Mouse (Mus musculus): ENCODE data around the gene Ccdc124. TPM values are rescaled to one million over a fixed set of nuclear protein-coding genes. Genes with fewer than 3 reads are reported as not detected.
"Not testable (repeated sequence)": the region's sequence is repeated elsewhere in the genome, so short reads cannot be mapped to it uniquely, and the experiment has no call there.

Ccdc124 gene
- total and polyA plus RNA-seq, 2 experiments = 22.1 to 34.4 TPM

GRCm38 (mm10) chr8:70897681-70898413 lies 24.1 kb upstream of the Ccdc124 start:
- Histone ChIP-seq H3K79me2 (ENCODE audit: control insufficient read depth, insufficient read depth, low read length) (peaks cover 10% of the 10 kb centered on the region; the same call in 1 of the 2 replicates), H3K36me3 (ENCODE audit: control insufficient read depth, insufficient read depth, low read length) (peaks cover 13% of the 10 kb centered on the region), H3K4me3 (ENCODE audit: insufficient read depth, low read depth, low read length) (peak overlapping the region; percentile 55), H3K9ac (ENCODE audit: low read depth, low read length) (peak overlapping the region; percentile 37), H3K4me1 (ENCODE audit: control insufficient read depth, insufficient read depth, low read length) (peaks cover 5% of the 10 kb centered on the region), H3K27me3 (ENCODE audit: control insufficient read depth, insufficient read depth, low read length) (no peaks in the 10 kb centered on the region; the same call in 1 of the 2 replicates), H3K27ac (replicated peaks; ENCODE audit: insufficient read depth, low read depth, low read length) (peak overlapping the region; percentile 49)
- TF ChIP-seq POLR2A (IDR thresholded peaks at IDR 0.05; ENCODE audit: extremely low read depth, insufficient read depth, low read length) (no peak), CTCF (IDR thresholded peaks at IDR 0.05; ENCODE audit: low read depth, low read length) (peak; percentile 98)
- DNase-seq (ENCODE audit: extremely low read depth, low read depth, low spot score) = peak; percentile 53
- WGBS = under 1% methylated on average over 20 of the region's 20 CpGs

- H3K4me3 ChIP-seq (ENCODE audit: insufficient read depth, low read depth, low read length) = peak within 1 kb of the TSS; percentile 87
- H3K36me3 ChIP-seq (ENCODE audit: control insufficient read depth, insufficient read depth, low read length) = peaks cover 13% of the 10 kb centered on the region
- under 1% methylated on average over 60 of the region's 60 CpGs for WGBS
- DNase-seq (ENCODE audit: extremely low read depth, low read depth, low spot score) = peak; percentile 99
- peak; percentile 91 for TF ChIP-seq POLR2A (IDR thresholded peaks at IDR 0.05; ENCODE audit: extremely low read depth, insufficient read depth, low read length)
- peak; percentile 13; the same call in 1 of the 2 replicates for TF ChIP-seq CTCF (IDR thresholded peaks at IDR 0.05; ENCODE audit: low read depth, low read length)
- H3K27ac ChIP-seq (replicated peaks; ENCODE audit: insufficient read depth, low read depth, low read length) = peak within 1 kb of the TSS; percentile 84
- H3K9ac ChIP-seq (ENCODE audit: low read depth, low read length) = peak within 1 kb of the TSS; percentile 97
- H3K4me1 ChIP-seq (ENCODE audit: control insufficient read depth, insufficient read depth, low read length) = peaks cover 5% of the 10 kb centered on the region
- H3K27me3 ChIP-seq (ENCODE audit: control insufficient read depth, insufficient read depth, low read length) = peaks cover 6% of the 10 kb centered on the region; the same call in 1 of the 2 replicates
- H3K79me2 ChIP-seq (ENCODE audit: control insufficient read depth, insufficient read depth, low read length) = peaks cover 10% of the 10 kb centered on the region; the same call in 1 of the 2 replicates
Measured at GRCm38 (mm10) chr8:70897021-70897680, 23.4 kb upstream of the Ccdc124 start, which contains the start of gene Rpl18a. Gene Rpl18a (minus strand): TSS chr8:70897412.

- H3K4me3 ChIP-seq (ENCODE audit: insufficient read depth, low read depth, low read length) = peak overlapping the region; percentile 87
- peaks cover 13% of the 10 kb centered on the region for H3K36me3 ChIP-seq (ENCODE audit: control insufficient read depth, insufficient read depth, low read length)
- no peak for TF ChIP-seq CTCF (IDR thresholded peaks at IDR 0.05; ENCODE audit: low read depth, low read length)
- no peak for TF ChIP-seq POLR2A (IDR thresholded peaks at IDR 0.05; ENCODE audit: extremely low read depth, insufficient read depth, low read length)
- no peak for DNase-seq (ENCODE audit: extremely low read depth, low read depth, low spot score)
- H3K9ac ChIP-seq (ENCODE audit: low read depth, low read length) = peak overlapping the region; percentile 97
- no peak overlapping the region; the same call in 1 of the 2 replicates for H3K27ac ChIP-seq (replicated peaks; ENCODE audit: insufficient read depth, low read depth, low read length)
- WGBS = 2% methylated on average over 25 of the region's 25 CpGs
- peaks cover 6% of the 10 kb centered on the region; the same call in 1 of the 2 replicates for H3K27me3 ChIP-seq (ENCODE audit: control insufficient read depth, insufficient read depth, low read length)
- H3K4me1 ChIP-seq (ENCODE audit: control insufficient read depth, insufficient read depth, low read length) = peaks cover 5% of the 10 kb centered on the region
- peaks cover 10% of the 10 kb centered on the region; the same call in 1 of the 2 replicates for H3K79me2 ChIP-seq (ENCODE audit: control insufficient read depth, insufficient read depth, low read length)
Measured at GRCm38 (mm10) chr8:70896316-70897020, 22.7 kb upstream of the Ccdc124 start.

GRCm38 (mm10) chr8:70895571-70896259 lies 22.0 kb upstream of the Ccdc124 start:
- H3K27me3 ChIP-seq (ENCODE audit: control insufficient read depth, insufficient read depth, low read length); H3K79me2 ChIP-seq (ENCODE audit: control insufficient read depth, insufficient read depth, low read length); H3K4me1 ChIP-seq (ENCODE audit: control insufficient read depth, insufficient read depth, low read length); H3K4me3 ChIP-seq (ENCODE audit: insufficient read depth, low read depth, low read length); H3K27ac ChIP-seq (replicated peaks; ENCODE audit: insufficient read depth, low read depth, low read length); H3K9ac ChIP-seq (ENCODE audit: low read depth, low read length); DNase-seq (ENCODE audit: extremely low read depth, low read depth, low spot score): not testable (repeated sequence)
- H3K36me3 ChIP-seq (ENCODE audit: control insufficient read depth, insufficient read depth, low read length) = peaks cover 13% of the 10 kb centered on the region
- 79% methylated on average over 24 of the region's 24 CpGs for WGBS

GRCm38 (mm10) chr8:70894771-70895545 lies 21.2 kb upstream of the Ccdc124 start:
- Histone ChIP-seq H3K9ac (ENCODE audit: low read depth, low read length) (no peak overlapping the region), H3K79me2 (ENCODE audit: control insufficient read depth, insufficient read depth, low read length) (peaks cover 10% of the 10 kb centered on the region; the same call in 1 of the 2 replicates), H3K27ac (replicated peaks; ENCODE audit: insufficient read depth, low read depth, low read length) (no peak overlapping the region), H3K4me3 (ENCODE audit: insufficient read depth, low read depth, low read length) (no peak overlapping the region), H3K36me3 (ENCODE audit: control insufficient read depth, insufficient read depth, low read length) (peaks cover 13% of the 10 kb centered on the region), H3K27me3 (ENCODE audit: control insufficient read depth, insufficient read depth, low read length) (peaks cover 6% of the 10 kb centered on the region; the same call in 1 of the 2 replicates), H3K4me1 (ENCODE audit: control insufficient read depth, insufficient read depth, low read length) (peaks cover 5% of the 10 kb centered on the region)
- TF ChIP-seq POLR2A (IDR thresholded peaks at IDR 0.05; ENCODE audit: extremely low read depth, insufficient read depth, low read length) (no peak), CTCF (IDR thresholded peaks at IDR 0.05; ENCODE audit: low read depth, low read length) (no peak)
- DNase-seq (ENCODE audit: extremely low read depth, low read depth, low spot score) = no peak
- WGBS = 93% methylated on average over 8 of the region's 8 CpGs

Data from liver, adult 2 months (tissue).